ENCODE assay signal across 7 mouse cellular contexts in genomic region chr5:90365141-90365951, GRCm38 (mm10). TPM values are rescaled to one million over a fixed set of nuclear protein-coding genes. Genes with fewer than 3 reads are reported as not detected.
DNase-seq lines count a peak whose midpoint lies in the region; ATAC-seq and TF ChIP-seq lines count a peak whose summit lies in the region.

No protein-coding gene starts in this region.

- H3K9me3 ChIP-seq in intestine, embryonic 14.5 days (ENCODE audit: control insufficient read depth, low read length): no peaks in the 10 kb centered on the region

- H3K9ac ChIP-seq in intestine, embryonic 14.5 days (ENCODE audit: low read length): peak overlapping the region; percentile 97

- intact Hi-C loops in left cerebral cortex, postnatal 36 days (cut with DNase I): loop anchor here (1.0 kb wide), 1 partner anchor 136 kb away; no protein-coding TSS in a partner anchor

- H3K36me3 ChIP-seq in intestine, embryonic 14.5 days (ENCODE audit: control insufficient read depth, insufficient read depth, low read length): 0 out of 2 replicates have a peak, but pooled peaks cover 6% of the 10 kb centered on the region

- peak overlapping the region; percentile 100 for H3K4me3 ChIP-seq in cortical plate, adult 2 months (ENCODE audit: insufficient read depth, low read length)
- H3K4me3 ChIP-seq in intestine, embryonic 14.5 days (ENCODE audit: low read depth, low read length): peak overlapping the region; percentile 97

- TF ChIP-seq CTCF in cortical plate, adult 2 months (IDR thresholded peaks at IDR 0.05; ENCODE audit: extremely low read depth, insufficient read depth, low read length): no peak

- 0 out of 2 replicates have a peak, but pooled peaks have one; percentile 7 for TF ChIP-seq POLR2A in cortical plate, adult 2 months (IDR thresholded peaks at IDR 0.05; ENCODE audit: extremely low read depth, insufficient read depth, low read length)

- no peaks in the 10 kb centered on the region for H3K27me3 ChIP-seq in intestine, embryonic 14.5 days (replicated peaks; ENCODE audit: control insufficient read depth, insufficient read depth, low read length)

- peak; percentile 50 for ATAC-seq in intestine, embryonic 14.5 days (replicated peaks; ENCODE audit: low FRiP score, low TSS enrichment, low read depth)

- DNase-seq in adrenal gland, adult 18-20 months (ENCODE audit: low spot score in 2 of 2): peak; percentile 54 to 58
- DNase-seq in gastrocnemius, adult 8-10 months (ENCODE audit: low spot score in 2 of 2): peak; percentile 10 to 17
- peak; percentile 83 for DNase-seq in intestine, embryonic 14.5 days (ENCODE audit: low spot score)
- DNase-seq in left cerebral cortex, postnatal 36 days (ENCODE audit: low spot score in 2 of 2): peak; percentile 29 to 63
- DNase-seq in mesoderm, embryonic 11.5 days (ENCODE audit: low read depth, low spot score): peak; percentile 69
- DNase-seq in skeletal muscle tissue, adult 2 months (ENCODE audit: low read depth, low spot score): peak; percentile 12

- peak overlapping the region; percentile 96 for H3K27ac ChIP-seq in cortical plate, adult 2 months (ENCODE audit: insufficient read depth, low read length)
- peak overlapping the region; percentile 99 for H3K27ac ChIP-seq in intestine, embryonic 14.5 days (ENCODE audit: low read depth)

- under 1% methylated on average over 57 of the region's 61 CpGs for WGBS in intestine, embryonic 14.5 days

- peaks cover 5% of the 10 kb centered on the region; the same call in 1 of the 2 replicates for H3K4me1 ChIP-seq in cortical plate, adult 2 months (ENCODE audit: control insufficient read depth, insufficient read depth, low read length)
- H3K4me1 ChIP-seq in intestine, embryonic 14.5 days (replicated peaks; ENCODE audit: control insufficient read depth, insufficient read depth, low read length): peaks cover 19% of the 10 kb centered on the region

- peak overlapping the region; percentile 47 for H3K4me2 ChIP-seq in intestine, embryonic 14.5 days (ENCODE audit: low read length)

RNA-seq across cellular contexts. Expression of gene Ankrd17, which starts 1.0 kb away (rescaled TPM):
- total RNA-seq in adrenal gland, adult 18-20 months (2021): 10 to 100 TPM; 75.6 to 89.5 TPM
- polyA plus RNA-seq in cortical plate, adult 2 months (2012; rRNA removed): 53.5 and 55.1 TPM in 2 replicates
- 10 to 100 TPM; 46.3 to 52.5 (median 48.1) TPM for total RNA-seq in gastrocnemius, adult 8-10 months (2022)
- 38.3 and 38.6 TPM in 2 replicates for polyA plus RNA-seq in intestine, embryonic 14.5 days (2014; fragmentation: Nextera tagmentation; extraction: Ambion mirVana)
- 100 to 1,000 TPM in 1 of 2 experiments, 10 to 100 TPM in 1; 99.3 to 127 TPM for total RNA-seq in left cerebral cortex, postnatal 36 days (2021)

RNA-seq across cellular contexts. Expression of gene Gm9958, which starts 1.7 kb away (rescaled TPM):
- total RNA-seq in adrenal gland, adult 18-20 months (2021): 1 to 10 TPM; 2.5 to 2.9 TPM
- 1.5 and 2.2 TPM in 2 replicates for polyA plus RNA-seq in cortical plate, adult 2 months (2012; rRNA removed)
- total RNA-seq in gastrocnemius, adult 8-10 months (2022): under 1 TPM; 0.19 to 0.46 (median 0.31) TPM
- polyA plus RNA-seq in intestine, embryonic 14.5 days (2014; fragmentation: Nextera tagmentation; extraction: Ambion mirVana): 5.0 and 5.2 TPM in 2 replicates
- total RNA-seq in left cerebral cortex, postnatal 36 days (2021): 1 to 10 TPM in 1 of 2 experiments, under 1 TPM in 1; 0.74 to 2.4 TPM

Comparison
In these comparisons a context has a peak if more than half of its experiments do, and no peak if none do; other contexts are left out.
1. Peak in every context shown above with its lines: DNase-seq, ATAC-seq, H3K4me3 ChIP-seq and H3K27ac ChIP-seq.
2. DNase-seq: peak in every context shown above with its lines; median percentile 83 in intestine, embryonic 14.5 days; 69 in mesoderm, embryonic 11.5 days; 56 in adrenal gland, adult 18-20 months; 46 in left cerebral cortex, postnatal 36 days; 14 in gastrocnemius, adult 8-10 months; 12 in skeletal muscle tissue, adult 2 months.